Mouse (Mus musculus): Measurements from ENCODE around the gene Txndc16. TPM values are rescaled to one million over a fixed set of nuclear protein-coding genes. Genes with fewer than 3 reads are reported as not detected.

Txndc16 gene
- polyA plus RNA-seq (2015; fragmentation: Illumina TruSeq; extraction: RNeasy Lipid Tissue Mini Kit (QIAGEN cat#74804); ENCODE audit: insufficient read depth, low replicate concordance), result 75.2 TPM

GRCm38 (mm10) chr14:45220090-45220956, at the start of gene Txndc16:
Gene Txndc16 (minus strand): TSS chr14:45220328.

GRCm38 (mm10) chr14:45219281-45220089, 643 bp downstream of the Txndc16 start, which contains the start of gene Gpr137c:
Gene Gpr137c (plus strand): TSS chr14:45219717.

Other genes with a start within 250 kb of the Txndc16 start
- gene Ptger2, start 232.1 kb downstream of the Txndc16 start, polyA plus RNA-seq (2015; fragmentation: Illumina TruSeq; extraction: RNeasy Lipid Tissue Mini Kit (QIAGEN cat#74804); ENCODE audit: insufficient read depth, low replicate concordance), result 4.6 TPM
- 6.1 TPM for gene Gpr137c, start 611 bp downstream of the Txndc16 start, polyA plus RNA-seq (2015; fragmentation: Illumina TruSeq; extraction: RNeasy Lipid Tissue Mini Kit (QIAGEN cat#74804); ENCODE audit: insufficient read depth, low replicate concordance)
- gene Ero1l, start 98.4 kb upstream of the Txndc16 start, polyA plus RNA-seq (2015; fragmentation: Illumina TruSeq; extraction: RNeasy Lipid Tissue Mini Kit (QIAGEN cat#74804); ENCODE audit: insufficient read depth, low replicate concordance), result 33.4 TPM
- 154 TPM for gene Psmc6, start 109.5 kb upstream of the Txndc16 start, polyA plus RNA-seq (2015; fragmentation: Illumina TruSeq; extraction: RNeasy Lipid Tissue Mini Kit (QIAGEN cat#74804); ENCODE audit: insufficient read depth, low replicate concordance)
- gene Styx, start 130.8 kb upstream of the Txndc16 start, polyA plus RNA-seq (2015; fragmentation: Illumina TruSeq; extraction: RNeasy Lipid Tissue Mini Kit (QIAGEN cat#74804); ENCODE audit: insufficient read depth, low replicate concordance), result 47.3 TPM
- 33.2 TPM for gene Gnpnat1, start 184.6 kb upstream of the Txndc16 start, polyA plus RNA-seq (2015; fragmentation: Illumina TruSeq; extraction: RNeasy Lipid Tissue Mini Kit (QIAGEN cat#74804); ENCODE audit: insufficient read depth, low replicate concordance)

All from spleen, adult 10 weeks (tissue).